Mouse (Mus musculus): ENCODE data around the gene Vamp5. TPM values are rescaled to one million over a fixed set of nuclear protein-coding genes. Genes with fewer than 3 reads are reported as not detected.

The Vamp5 gene
- total RNA-seq, 2 experiments from 2014 or later, result 6.1 to 7.0 TPM

DNA sequence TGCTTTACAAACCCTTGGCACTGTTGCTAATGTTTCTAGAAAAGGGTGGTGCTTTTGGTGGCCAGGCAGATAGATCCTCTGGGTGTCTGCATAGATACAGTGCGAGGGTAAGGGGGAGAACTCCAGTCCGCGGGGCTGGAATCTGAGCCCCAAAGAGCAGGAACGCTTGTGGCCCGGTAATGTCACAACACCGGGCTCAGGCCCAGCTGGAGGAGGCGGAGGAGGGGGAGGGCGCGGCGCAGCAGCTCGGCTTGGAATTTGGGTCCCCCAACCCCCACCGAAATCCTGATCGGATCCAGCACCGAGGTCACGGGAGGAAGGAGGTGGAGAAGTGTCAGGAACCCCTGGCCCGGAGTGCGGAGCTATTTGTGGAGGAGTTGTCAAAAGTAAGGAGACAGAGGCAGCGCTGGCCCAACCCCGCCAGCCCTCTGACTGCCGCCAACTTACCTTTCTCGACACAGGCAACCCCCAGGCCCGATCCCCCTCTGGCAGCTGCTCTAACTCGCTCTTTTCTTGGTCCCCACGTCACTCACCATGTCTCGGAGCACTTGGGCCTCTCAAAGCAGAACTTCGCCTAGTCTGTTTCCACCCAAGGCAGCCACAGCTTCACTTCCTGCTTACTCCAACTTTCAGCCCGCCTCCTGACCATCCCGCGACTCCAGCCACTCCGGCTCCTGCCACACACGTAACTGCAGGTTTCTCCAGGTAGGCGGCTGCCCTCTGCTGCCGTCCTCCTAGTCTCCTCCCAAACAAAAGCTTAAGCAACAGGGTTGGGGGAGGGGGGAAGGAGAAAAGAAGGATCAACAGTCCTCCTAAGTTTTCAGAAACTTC lies 9.9 kb upstream of the Vamp5 start, which contains the start of gene Vamp8:
TSS of gene Vamp8 (minus strand) at position 763 of the 831 bp plus-strand sequence.
- DNase-seq (ENCODE audit: low spot score in 2 of 2), result peak; percentile 17 to 35

DNA sequence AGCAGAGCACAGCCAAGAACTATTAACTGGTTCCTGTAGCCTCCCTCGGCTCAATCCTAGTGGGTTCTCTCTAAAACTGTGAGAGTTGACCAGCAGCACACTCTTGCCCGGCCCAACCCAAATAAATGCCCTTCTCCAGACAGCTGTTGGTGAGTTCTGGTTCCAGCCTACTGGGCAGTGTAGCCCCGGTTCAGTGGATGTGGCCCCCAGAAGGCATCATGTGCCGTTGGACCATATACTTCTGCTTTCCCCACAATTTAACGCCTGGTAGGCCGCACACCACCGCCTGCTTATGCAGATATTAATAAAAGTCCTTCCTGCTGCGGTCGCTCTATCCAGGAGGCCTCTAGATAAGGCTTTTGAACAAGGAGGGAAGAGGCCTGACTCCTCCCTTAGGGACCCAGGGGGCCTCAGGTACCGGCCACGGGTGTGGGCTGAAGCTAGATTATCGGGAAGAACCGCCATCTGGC lies 9.2 kb upstream of the Vamp5 start:
- no peak for DNase-seq (ENCODE audit: low spot score in 2 of 2)

GRCm38 (mm10) chr6:72388791-72389329 lies 8.6 kb upstream of the Vamp5 start:
- no peak for DNase-seq (ENCODE audit: low spot score in 2 of 2)

DNA sequence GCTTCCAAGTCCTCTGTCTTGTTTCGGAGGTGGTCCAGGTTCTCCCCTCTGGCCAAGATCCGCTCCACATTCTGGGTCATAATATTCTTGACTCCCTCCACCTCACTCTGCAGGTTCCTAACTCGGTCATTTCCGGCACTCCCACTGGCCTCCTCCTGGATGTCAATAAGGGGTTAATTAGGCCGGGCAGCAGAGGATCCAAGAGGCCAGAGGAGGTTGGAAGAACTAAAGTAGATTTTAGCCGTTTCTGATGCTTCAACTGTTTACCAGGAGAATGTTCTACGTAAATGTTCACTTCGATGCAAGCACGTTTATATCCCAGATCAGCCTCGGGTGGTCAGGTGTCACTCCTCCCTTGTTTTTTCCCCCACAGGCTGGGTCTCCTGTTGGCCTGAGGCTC lies 8.0 kb upstream of the Vamp5 start:
- DNase-seq (ENCODE audit: low spot score in 2 of 2), result no peak

DNA sequence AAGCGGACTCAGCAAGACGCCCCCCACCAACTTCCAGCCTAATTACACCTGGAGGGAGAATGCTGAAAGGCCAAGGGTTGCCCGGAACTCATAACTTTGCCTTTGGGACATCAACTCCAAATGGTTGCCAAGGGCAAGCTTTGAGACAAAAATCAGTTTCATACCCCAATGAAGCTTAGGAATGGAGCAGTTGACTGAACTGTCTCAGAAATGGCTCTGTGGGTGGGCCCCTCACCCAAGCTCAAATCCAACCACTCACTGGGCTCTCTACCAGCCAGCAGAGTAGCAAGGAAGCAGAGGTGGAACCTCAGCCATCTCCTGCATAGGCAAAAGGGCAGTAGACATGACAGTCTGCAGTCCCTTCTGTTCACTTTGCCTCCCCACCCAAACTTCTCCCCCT lies 7.5 kb upstream of the Vamp5 start:
- no peak for DNase-seq (ENCODE audit: low spot score in 2 of 2)

DNA sequence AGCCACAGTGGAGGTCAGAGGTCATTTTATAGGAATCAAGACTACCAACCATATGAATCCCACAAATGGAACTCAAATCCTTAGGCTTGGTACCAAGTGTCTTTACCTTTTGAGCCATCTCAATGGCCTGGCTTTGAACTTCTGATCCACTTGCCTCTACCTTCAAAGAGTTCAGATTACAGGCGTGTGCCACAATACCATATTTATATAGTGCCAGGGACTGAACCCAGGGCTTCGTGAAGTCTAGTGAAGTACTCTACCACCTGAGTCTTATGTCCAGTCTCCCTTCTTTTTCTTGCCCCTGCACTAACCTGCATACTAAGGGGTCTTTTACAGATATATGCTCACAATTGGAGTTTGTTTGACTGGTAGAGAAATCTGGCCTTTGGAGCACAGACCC lies 6.3 kb upstream of the Vamp5 start:
- DNase-seq (ENCODE audit: low spot score in 2 of 2), result no peak

DNA sequence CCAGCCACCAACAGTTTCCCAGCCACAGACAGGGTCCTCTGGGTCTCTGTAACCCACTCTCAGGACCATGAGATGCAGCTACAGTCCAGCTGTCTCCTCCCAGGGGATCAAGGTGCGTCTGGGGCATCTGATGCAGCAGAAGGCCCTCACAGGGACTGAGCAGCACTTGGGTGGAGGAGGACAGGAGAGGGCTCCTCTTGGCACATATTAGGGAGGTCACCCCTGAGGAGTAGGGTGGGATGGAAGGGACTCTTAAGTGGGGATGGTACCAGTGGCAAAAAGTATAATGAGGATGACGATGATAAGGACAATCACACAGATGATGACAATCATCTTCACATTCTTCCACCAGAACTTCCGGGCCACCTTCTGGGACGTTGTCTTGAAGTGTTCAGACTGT lies 5.0 kb upstream of the Vamp5 start:
- no peak for DNase-seq (ENCODE audit: low spot score in 2 of 2)

GRCm38 (mm10) chr6:72383952-72384351 lies 3.7 kb upstream of the Vamp5 start:
- no peak for DNase-seq (ENCODE audit: low spot score in 2 of 2)

DNA sequence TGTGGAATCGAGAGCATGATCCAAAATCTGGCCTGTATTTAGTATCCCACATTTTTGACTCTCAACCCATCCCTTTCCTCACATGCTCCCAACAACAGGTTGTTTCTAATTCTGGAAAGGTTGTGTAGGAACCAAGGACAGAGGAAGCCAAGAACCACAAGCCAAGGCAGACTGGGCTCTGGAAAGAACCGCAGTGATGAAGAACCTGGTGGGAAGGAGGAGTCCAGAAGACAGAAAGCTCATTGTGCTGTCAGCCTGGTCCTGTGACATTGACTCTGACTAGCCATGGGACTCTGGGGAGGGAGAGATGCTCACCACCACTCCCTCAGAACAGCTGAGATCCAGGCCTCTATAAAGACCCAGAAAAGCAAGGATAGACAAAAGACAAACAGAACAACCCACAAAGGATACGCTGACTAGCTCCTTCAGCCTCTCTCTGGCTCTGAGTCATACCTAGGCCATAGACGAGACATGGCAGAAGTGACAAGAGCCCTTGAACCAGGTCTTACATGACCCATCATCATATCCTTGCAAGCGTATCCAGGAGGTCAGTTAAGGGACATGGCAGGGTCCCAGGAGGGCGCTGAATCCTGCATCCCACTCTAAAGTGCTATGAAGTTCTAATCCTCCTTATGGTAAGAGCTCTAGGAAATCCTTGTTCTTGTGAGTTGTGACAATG lies 3.0 kb upstream of the Vamp5 start:
- DNase-seq (ENCODE audit: low spot score in 2 of 2), result no peak

DNA sequence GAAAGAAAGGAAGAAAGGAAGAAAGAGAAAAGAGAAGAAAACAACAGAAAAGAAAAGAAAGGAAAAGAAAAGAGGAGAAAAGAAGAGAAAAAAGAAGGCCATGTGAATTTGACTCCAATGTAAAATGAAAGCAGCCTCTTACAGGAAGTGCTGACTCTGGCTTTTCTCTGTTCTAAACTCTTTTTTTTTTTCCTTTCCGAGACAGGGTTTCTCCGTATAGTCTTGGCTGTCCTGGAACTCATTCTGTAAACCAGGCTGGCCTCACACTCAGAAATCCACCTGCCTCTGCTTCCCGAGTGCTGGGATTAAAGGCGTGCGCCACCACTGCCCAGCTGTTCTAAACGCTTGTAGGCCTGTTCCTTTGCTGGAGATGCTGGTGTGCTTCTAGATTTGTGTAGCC lies 2.2 kb upstream of the Vamp5 start:
- DNase-seq (ENCODE audit: low spot score in 2 of 2), result no peak

DNA sequence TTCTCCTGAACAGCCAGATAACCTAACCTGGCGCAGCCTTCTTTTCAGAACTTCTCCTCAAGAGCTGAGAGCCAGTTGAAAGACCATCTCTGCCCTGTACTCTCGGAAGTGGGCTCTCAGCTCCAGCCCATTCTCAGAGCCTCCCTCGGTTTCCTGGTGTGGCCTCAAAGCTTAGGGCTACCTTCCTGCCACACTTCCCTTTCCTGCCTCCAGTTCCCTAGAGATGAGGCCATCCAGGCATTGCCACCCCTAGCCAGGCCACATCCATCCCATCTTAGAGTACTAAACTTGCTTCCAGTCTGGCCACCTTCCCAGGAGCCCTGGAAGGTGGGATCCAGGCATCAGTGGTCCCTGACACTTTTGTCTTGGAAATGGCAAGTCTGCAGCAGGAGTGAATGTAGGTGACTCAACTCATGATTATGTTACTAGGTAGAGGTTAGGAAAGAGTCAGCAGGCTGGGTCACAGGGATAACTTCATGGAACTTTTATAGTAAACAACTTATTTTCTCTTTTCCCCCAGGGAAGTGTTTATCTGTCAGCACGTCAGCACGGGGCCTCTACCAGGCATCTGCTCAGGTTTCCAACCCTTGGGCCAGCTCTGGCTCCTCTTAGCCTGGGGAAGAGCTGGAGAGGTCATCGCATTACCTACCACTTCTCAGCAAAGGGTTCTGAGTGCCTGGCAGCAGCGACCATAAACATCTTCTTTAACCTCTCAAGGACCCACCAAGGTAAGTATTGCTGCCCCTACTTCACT lies 714 bp downstream of the Vamp5 start:
- no peak for DNase-seq (ENCODE audit: low spot score in 2 of 2)

GRCm38 (mm10) chr6:72378510-72379234 lies 1.6 kb downstream of the Vamp5 start:
- DNase-seq (ENCODE audit: low spot score in 2 of 2), result no peak

- DNase-seq (ENCODE audit: low spot score in 2 of 2), result no peak
Measured at GRCm38 (mm10) chr6:72374820-72375563, 5.3 kb downstream of the Vamp5 start.

GRCm38 (mm10) chr6:72374206-72374605 lies 6.1 kb downstream of the Vamp5 start:
- DNase-seq (ENCODE audit: low spot score in 2 of 2), result no peak

DNA sequence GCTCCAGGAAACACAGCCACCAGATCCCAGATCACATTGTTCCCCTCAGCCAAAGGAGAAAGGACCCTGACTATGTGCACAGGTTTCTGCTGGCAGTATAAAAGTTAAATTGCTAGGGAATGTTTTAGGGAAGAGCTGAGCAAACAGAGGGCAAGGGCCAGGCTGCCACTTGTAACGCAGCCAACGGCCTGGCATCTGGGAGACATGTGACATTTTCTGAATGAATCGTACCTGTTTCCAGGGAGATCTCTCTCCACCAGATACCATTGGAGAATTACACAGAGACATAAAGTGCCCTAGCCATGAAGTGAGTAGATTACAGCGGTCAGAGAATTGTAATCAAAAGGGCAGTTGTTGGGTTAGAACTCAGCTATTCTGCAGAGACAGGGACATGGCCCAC lies 7.1 kb downstream of the Vamp5 start:
- DNase-seq (ENCODE audit: low spot score in 2 of 2), result no peak

GRCm38 (mm10) chr6:72371571-72371970 lies 8.7 kb downstream of the Vamp5 start:
- no peak for DNase-seq (ENCODE audit: low spot score in 2 of 2)

DNA sequence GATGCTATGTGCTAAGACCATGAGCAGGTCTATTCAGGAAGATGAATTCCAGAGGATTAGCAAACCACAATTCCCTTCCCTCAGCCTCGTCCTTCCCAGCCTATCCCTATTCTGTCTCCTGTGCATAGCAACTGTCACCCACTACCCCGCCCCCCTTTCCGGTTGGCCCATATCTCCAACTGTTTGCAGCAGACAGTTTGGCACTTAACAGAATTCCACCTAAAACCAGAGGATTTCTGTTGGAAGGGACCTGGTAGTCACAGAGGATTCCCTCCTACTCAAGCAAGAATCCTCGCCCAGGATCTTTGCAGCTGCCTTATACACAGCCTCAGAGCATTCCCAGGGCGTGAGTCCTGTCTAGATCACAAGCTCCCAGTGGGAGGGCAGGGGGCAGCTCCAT lies 9.1 kb downstream of the Vamp5 start:
- peak; percentile 54 to 59 for DNase-seq (ENCODE audit: low spot score in 2 of 2)

DNA sequence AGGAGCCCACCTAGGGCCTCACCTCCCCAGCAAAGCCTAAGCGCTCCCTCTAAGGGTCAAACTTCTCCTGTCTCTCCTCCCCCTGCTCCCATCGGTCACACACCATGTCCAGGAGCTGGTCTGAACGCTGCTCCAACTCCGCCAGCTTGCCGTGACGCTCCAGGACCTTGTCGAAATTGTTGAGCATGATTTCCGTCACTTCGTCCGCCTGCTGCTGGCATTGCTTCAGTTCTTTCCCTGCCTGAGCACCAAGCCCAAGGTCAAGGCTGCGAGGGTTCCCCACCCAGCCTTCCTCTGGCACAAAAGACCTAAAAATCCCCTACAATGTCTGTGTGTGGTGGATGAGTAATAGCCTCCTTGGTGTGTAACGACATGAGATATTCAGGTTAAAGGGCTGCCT lies 10.2 kb downstream of the Vamp5 start:
- no peak for DNase-seq (ENCODE audit: low spot score in 2 of 2)

GRCm38 (mm10) chr6:72369557-72369956 lies 10.7 kb downstream of the Vamp5 start:
- DNase-seq (ENCODE audit: low spot score in 2 of 2), result no peak

DNA sequence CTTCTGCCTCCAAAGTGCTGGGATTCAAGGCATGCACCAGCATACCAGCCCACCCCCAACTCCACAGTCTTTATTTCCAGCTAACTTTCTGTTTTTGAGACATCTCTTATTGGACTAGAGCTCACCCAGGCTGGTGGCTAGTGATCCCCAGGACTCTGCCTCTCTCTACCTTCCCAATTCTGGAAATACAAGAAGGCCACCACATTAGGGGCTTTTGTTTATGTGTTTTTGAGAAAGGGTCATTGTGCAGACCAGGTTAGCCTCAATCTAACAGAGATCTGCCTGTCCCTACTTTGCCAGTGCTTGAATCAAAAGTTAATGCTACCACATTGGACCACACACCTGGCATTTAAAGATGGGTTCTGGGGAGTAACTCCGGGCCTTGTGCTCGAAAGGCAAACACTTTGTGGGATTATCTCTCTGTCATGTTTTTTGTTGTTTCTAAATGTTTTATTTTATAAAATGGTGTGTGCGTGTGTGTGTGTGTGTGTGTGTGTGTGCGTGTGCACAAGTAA lies 12.8 kb downstream of the Vamp5 start:
- no peak for DNase-seq (ENCODE audit: low spot score in 2 of 2)

All from left cerebral cortex, adult 18-20 months (tissue).